Mouse (Mus musculus) right cerebral cortex, adult 18-20 months (tissue): ENCODE measurements around the gene Apaf1.

Experiments used
- DNase-seq: peaks from one replicate; pipeline ENCODE4 v3.0.0; 2022; ENCODE audit warnings: mixed read lengths

The Apaf1 gene

DNA sequence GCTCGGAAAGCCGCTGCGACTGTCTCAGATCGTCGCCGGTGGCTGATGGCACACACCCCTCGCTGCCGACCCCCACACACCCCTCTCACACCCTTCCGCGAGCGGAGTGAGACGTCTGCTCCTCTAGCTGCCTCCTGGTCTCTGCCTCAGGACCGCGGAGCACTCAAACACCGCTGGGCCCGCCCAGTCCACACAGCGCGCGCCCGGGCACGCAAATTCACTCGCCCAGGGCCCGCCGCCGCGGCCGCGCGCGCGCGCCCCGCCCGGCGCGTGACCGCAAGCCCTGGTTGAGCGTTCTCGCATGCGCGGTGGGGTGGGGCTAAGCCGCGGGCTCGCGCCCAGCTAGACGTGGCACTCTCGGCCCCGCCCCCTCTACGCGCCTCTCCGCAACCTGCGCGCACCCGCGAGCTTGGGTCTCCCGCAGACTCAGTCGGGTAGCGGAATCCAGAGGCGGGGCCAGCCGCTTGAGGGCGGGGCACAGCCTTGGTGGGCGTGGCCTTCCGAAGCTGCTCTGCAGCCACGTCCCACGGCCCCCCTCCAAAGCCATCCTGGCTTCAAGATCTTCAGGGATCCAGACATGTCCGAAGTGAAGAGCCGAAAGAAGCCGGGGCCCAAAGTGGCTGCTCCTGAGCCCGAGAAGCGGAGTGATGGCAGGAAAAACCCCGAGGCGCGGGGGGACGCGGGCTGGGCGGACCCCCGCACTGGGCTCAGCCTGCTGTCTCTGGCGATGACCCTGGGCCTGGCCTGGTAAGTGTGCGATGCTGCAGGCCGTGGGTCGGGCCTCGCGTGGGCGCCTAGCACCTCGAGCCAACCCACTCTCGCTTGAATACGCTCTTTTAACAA is at the start of gene Apaf1, which contains the start of gene Ikbip:
TSS of gene Apaf1 (minus strand) at position 221 of the 843 bp plus-strand sequence.
TSS of gene Ikbip (plus strand) at position 391 of the 843 bp plus-strand sequence.
- peak; percentile 100 for DNase-seq

DNA sequence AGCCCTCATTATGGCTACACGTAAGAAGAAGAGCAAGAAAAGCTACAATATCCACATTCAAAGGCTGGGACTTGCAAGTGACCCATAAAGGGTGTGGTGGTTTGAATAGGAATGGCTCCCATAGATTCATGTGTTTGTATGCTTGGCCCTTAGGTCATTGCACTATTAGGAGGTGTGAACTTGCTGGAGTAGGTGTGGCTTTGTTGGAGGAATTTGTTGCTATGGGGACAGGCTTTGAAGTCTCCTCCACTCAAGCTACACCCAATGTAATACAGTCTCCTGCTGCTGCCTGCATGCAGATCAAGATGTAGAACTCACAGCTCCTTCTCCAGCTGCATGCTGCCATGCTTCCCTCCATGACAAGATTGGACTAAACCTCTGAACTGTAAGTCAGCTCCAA is 49.0 kb upstream of the Apaf1 start:
- DNase-seq, result no peak

DNA sequence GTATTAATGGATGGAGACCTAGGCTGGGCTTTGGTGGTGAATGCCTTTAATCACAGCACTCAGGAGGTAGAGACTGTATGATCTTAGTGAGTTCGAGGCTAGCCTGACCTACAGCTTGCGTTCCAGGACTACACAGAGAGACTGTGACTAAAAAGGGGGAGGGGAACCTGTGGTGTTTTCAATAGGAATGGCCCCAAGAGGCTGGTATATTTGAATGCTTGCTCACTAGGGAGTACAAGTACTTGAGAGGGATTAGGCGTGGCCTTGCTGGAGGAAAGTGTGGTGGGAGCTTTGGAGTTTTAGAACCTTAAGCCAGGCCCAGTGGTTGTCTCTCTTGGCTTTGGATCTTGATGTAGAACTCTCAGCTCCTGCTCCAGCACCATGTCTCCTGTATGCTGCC is 48.2 kb upstream of the Apaf1 start:
- no peak for DNase-seq

DNA sequence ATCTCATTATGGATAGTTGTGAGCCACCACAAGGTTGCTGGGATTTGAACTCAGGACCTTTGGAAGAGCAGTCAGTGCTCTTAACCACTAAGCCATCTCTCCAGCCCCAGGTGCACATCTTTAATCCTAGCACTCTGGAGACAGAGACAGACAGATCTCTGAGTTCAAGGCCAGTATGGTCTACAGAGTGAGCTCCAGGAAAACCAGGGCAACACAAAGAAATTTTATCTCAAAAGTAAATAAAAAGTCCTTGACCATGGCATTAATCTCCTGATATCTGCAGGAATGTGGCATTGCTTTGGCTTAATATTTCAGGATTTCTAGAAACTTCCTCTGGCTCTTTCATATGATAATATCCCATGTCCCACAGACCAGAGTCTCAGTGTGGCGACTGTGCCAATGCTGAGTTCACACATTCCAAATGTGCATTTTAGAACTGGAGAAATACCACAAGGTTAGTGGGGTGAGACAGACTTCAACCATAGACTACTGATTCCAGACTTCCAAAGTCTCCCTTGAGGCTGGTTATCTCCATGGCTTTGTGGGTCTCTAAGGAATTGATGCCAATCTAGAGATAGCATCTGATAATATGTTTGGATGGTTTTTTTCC is 46.1 kb upstream of the Apaf1 start:
- no peak for DNase-seq

DNA sequence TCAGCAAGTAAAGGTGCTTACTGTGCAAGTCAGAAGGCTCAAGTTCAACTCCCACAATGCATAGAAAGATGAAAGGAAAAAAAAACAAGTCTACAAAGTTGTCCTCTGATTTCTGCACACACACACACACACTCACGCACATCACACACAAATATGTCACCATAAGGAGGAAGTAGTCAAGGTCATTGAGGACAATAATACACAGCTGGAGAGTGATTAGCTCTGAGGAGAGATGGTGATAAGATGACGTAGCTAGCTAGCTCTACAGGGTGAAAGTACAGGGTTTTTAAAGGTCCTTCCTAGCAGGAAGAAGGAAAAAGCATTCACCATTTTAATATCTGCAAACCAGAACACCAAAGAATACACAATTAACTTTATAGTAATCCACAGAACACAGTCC is 44.8 kb upstream of the Apaf1 start:
- no peak for DNase-seq

DNA sequence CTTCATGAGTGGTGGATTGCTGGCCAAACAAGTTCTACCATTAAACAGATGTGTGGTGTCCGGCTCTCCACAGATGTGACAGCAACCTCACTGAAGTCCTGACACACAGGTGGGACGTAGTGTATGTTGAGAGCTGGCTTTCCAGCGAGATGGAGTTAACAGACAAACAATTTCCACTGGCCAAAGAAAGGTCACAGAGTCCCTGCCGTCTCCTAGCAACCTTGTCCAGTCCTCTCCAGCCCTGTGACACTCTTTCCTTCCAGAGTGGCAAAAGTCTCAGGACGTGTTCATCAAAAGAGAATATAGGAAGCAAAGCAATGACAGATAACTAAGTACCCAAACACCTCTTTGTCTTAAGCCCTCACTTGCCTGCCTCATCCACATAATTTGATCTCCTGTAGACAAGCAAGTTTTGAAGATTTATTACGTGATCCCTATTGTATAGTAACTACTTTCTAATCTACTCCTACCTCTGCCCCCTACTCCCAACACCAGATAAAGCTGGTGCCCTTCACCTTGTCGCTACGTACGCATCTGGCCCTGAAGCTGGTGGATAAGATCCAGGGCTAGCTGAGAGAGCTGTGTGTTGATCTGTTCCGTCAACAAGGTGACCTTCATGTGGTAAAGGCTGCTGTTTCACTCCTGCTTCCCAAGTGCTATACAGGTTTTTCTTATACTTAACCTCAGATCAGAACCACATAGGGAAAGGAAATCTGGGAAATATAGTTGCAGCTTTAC is 44.2 kb upstream of the Apaf1 start:
- no peak for DNase-seq

DNA sequence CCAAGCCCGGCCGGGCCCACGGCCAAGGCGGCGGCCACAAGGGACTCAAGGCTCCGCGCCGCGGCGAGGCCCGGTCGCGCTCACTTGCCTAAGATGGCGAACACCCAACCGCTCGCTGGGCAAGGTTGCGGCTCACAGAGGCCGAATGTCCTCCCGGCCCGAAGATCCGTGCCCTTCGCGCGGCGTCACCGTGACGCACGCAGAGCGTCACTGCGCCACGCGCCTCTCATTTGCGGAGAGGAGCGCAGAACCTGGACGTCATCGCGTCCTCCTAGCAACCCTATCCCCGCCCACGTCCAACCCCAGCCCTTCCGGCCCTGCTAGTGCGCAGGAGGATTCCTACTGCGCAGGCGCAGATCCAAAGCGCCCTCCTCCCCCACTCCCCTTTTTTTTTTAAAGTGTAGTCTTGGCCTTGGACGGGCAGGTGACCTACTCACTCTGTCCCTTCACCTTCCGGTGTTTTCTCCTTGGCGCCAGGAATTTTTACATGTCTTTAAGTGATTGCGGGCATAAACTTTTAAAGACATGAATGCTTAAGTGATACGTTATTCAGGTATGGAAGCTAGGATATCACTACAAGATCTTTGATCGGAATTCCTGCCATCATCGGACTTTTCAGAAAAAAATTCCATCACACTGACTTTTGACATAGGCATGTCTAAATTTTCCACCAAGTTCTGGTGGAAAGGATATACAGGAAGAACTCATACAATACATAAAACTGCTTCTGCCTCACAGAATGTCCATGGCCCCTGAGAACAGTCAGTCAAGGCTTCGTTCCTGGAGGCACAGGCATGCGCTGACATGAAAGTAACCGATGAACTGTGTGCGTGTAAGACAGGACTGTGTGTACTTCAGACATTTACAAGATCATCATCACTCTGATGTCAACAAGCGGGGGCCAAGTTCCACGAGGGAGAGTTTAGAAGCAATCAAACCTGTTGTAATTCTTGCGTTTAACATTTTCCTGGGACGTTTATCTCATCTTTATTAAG is 41.6 kb upstream of the Apaf1 start, which contains the start of gene Slc25a3:
TSS of gene Slc25a3 (minus strand) at position 232 of the 995 bp plus-strand sequence.
- peak; percentile 99 for DNase-seq

DNA sequence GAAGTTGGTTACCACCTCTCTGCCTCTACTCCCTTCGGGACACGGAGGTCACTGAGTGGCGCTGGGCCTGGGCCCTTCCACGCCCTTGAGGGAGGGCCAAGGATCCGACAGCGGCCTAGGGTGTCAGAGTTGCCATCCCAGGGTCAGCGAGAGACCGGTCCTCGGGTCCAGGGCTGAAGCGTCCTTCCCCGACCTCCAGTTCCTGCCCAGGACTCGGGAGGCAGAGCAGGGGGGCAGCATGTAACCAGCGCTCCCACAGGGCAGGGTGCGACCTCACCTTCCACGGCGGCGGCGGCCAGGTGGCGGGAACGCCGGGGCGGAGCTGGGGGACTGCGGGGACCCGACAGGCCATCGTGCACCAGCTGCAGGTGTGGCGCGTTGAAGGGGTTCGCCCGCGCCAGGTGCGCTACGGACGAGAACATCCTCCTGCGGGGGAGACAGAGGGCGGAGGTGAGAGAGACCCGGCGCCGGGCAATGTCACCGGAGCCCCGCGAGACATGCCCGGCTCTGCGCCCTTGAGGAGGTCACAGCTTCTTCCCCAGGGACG is 40.8 kb upstream of the Apaf1 start:
- no peak for DNase-seq

DNA sequence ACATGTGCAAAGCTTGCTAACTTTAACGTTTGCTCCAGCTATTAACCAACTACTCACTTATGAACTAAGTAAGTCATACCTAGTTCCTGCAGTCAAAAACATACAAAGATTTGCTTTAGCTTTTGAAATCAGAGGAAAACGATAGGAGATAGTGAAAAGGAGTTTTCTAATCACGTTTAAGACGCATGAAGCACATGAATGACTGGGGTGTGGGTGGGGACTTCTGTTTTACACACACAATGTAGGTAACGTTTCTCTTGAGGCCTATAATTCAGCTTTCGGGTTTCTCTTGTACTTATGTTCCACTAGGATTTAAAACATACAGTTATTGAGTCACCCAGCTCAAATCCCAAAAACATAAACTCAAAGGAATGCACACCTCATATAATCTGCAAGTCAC is 40.1 kb upstream of the Apaf1 start:
- no peak for DNase-seq

DNA sequence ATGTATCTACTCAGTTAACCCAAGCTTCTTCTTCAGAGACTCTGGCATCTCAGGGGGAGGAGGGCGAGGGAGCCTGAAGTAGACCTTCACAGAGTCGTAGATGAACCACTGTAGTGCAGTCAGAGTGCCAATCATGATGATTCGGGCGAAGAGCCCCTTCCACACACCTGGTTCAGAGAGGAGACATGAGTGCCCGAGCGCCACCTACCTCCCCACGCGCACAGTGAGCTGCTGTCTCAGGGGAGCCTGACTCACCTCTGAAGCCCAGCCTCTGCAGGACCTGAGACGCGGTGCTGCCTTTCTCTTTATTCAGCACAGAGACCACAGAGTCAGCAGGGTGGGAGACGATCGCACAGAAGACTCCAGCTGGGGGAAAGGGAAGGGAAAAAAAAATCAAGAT is 34.4 kb upstream of the Apaf1 start:
- DNase-seq, result no peak

DNA sequence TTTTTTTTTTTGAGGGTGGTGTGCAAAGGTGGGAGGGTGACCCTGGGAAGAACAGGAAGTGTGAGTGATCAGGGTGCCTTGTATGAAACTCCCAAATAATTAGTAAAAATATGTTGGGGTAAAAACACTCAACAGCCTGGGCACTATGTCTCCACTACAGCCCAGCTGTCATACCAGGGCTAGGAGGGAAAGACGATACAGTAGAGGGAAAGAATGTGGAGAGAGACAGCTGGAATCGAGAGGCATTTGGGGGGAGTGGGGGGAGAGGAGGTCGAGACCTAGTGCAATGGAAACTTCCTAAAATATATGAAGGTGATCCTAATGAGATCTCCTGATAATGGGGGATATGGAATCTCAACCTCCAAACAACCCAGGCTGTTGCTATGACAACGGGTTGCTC is 27.3 kb upstream of the Apaf1 start:
- no peak for DNase-seq

DNA sequence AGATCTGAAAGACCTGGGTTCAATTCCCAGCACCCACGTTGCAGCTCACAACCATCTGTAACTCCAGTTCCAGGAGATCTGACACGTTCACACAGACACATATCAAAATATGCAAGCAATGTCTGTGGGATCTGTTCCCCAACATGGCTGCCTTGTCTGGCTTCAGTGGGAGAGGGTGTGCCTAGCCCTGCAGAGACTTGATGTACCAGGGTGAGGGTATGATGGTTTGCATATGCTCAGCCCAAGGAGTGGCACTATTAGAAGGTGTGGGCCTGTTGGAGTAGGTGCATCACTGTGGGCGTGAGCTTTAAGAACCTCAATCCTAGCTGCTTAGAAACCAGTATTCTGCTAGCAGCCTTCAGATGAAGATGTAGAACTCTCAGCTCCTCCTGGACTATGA is 23.4 kb upstream of the Apaf1 start:
- no peak for DNase-seq

DNA sequence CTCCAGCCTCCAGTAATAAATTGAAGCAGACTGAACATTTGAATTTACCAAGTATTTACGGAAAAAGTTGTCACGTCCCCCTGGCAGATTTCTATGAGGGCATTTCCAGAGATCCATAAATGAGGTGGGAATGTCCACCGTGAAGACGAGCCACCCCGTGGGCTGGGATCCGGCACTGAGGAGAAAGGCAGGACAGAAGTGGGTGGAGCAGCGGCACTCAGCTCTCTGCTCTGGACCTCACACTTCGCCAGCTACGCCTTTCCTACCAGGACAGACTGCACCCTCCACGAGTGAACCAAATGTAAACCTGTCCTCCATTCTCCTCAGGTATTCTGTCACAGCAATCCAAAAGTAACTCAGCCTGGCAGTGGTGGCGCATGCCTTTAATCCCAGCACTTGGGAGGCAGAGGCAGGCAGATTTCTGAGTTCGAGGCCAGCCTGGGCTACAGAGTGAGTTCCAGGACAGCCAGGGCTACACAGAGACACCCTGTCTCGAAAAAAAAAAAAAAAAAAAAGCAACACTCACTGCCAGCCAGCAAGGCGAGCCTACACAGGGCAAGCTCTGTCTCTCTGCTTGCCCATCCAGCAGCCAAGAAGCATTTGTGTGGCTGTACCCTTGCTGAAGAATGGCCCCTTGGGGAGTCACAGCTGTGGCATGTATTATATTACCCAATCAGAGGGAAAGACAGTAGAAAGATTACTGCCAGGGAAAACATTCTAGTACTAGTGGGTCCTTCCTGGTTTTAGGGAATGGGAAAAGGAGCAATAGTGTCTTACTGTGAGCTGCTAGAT is 20.4 kb upstream of the Apaf1 start:
- DNase-seq, result no peak

DNA sequence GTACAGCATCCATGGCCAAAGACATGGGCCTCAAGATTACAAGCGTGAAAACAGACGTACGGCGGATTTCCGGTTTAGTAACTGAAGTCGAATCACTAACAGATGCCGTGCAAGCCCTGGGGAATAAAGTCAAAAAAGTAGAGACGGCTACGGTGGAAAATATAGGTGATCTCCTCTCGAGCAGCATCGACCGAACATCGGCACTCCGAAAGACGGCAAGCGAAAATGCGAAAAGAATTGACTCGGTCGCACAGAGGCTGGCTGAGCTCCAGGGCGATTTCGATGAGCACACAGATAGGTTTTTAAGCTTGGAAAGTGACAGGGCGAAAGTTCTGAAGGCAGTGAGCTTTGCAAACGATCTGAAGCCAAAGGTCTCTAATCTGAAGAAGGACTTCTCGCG is 19.4 kb upstream of the Apaf1 start:
- no peak for DNase-seq

DNA sequence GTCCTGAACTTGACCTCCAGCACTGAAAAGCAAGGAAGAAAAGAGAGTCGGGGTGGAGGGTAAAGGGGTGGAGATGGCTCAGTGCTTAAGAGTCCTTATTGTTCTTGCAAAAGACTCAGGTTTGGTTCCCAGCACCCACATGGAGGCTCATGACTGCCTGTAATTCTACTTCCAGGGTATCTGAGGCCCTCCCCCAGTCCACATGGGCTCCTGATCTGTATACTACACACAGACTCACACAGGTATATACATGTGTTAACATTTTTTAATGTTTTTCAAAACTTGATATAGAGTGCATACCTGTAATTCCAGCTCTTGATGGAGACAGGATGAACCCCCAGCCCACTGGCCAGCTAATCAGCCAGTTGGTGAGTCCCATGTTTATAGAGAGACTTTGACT is 17.5 kb upstream of the Apaf1 start:
- no peak for DNase-seq

DNA sequence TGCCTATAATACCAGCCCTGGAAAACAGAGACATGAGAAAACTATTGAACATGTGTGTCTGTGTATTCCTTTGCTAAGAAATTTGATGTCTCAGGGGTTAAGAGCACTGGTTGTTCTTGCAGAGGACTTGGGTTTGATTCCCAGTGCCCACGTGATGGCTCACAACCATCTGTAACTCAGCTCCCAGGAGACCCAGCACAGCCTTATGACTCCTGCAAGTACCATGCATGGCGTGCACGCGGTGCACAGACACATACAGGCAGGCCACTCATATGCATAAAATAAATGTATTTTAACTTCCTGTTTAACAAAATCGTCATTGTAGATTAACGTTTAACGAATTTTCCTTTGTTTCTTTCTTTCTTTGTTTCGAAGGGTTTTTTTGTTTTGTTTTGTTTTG is 15.5 kb upstream of the Apaf1 start:
- no peak for DNase-seq

DNA sequence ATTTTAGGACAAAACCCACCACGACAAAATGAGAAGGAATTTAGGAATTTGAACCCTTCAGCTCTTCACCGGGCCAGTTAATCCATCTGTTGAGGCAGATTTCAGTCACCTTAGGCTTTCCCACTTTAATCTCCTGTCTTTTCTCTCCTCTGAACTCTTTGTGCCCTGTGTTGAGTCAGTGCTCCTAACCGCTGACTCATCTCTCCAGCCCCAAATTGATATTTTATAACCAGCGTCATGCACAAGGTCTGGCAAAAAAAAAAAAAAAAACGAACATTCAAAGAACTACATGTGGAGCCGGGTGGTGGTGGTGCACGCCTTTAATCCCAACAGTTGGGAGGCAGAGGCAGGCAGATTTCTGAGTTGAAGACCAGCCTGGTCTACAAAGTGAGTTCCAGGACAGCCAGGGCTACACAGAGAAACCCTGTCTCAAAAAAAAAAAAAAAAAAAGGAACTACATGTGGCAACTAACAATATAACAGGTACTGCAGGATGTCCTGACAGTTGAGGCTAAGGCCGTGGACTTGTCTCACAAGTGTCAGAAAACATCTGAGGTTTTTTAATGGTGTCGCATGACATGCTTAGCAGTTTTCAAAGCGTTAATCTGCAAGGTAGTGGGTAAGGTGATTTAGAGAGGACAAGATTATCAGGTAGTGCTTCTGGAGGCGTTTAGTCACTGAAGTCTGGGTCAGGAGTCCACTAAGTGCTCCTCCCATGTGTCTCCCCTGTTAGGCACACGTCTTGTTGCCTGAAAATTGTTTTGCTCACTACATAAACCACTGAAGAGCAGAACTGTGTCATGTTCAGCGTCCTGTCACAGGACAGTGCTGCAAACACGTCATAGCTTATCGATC is 11.9 kb upstream of the Apaf1 start:
- no peak for DNase-seq

DNA sequence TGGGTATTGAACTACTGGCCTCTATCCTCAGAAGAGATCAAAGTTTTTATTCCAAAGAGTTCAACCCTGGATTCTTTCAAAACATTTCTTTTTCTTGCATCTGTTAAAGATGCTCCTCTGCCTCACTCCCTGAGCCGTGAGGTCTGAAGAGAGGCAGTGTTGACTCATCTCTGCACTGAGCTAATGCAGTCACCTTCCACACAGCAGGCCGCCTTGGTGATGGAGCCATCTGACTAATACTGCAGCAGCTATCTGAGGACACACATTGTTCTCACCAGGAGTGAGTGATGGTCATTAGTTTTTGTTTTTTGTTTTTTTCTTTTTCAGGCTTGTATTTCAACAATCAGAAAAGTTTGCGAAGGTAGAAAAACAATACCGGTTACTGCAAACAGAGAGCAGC is 10.2 kb upstream of the Apaf1 start:
- no peak for DNase-seq

DNA sequence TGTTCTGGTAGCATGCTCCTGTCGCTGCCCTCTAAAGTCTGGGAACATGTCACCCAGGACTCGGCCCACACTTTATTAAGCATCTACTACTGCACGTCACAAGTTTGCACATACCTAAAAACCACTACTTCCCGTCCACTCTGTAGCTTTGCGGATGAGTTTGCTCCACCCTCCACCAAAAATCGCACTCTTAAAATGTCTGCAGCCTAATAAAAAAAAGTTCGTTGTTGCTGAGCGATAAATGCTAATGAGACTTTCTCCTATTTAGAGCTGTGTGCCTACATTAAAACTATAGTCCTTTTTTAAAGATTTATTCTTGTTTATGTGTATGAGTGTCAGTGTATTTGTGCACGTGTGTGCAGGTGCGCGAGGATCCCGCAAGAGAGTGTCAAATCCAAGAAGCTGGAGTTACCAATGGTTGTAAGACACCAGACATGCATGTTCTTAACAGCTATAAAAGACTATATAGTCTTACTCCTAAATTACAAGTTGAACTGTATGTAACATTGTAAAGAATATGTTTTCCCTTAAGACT is 890 bp upstream of the Apaf1 start:
- no peak for DNase-seq

DNA sequence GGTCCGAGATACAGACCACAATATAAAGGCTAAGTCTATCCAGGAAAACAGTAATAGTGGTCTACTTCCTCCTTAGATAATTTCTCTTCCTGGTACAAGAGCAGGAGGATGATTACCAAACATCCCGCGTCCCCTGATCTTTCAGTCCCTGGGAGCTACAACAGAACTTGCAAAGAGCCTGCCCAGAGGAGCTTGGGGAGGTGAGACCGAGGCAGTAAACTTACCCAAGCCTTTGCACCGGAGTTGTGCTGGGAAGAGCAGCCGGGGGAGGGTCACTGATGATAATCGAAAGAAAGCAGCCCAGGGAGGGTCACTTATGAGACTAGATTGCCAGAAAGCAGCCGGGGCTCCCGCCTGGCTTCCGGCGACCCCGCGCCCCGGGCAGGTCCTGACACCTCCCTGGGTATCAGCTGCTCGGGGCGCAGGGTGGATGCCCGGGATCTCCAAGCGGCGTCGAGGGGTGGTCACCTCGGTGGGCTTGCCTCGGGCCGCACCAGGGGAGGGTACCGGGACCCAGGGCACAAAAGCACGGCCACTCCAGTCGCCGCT is 537 bp downstream of the Apaf1 start:
- no peak for DNase-seq
